Mouse (Mus musculus): Measurements from ENCODE around the gene Ip6k2.

DNA sequence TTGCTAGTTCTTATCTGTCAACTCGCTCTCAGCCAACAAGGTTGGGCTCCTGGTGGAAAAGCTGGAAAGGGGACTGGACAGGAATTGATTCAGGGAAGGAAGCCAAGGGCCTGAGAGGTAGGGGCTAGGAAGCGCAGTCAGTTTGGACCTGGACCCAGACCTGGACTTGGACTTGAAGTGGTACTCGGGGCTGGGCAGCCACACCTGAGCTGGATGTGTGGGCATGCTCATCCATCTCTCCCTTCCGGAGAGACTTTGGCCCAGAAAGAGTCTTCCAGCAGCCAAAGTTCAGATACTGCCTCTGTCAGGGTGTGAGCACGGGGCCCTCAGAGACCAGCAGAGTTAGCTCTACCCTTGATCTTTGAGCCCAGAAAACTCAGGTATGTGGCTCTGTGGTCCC lies 71.7 kb downstream of the Ip6k2 start:
- TF ChIP-seq CTCF (IDR thresholded peaks at IDR 0.05; ENCODE audit: insufficient read depth, low read depth, low read length) (no peak), POLR2A (IDR thresholded peaks at IDR 0.05; ENCODE audit: insufficient read depth, low read depth, low read length) (no peak)
